Mouse (Mus musculus): ENCODE data around the gene Phf20.

Phf20 gene

DNA sequence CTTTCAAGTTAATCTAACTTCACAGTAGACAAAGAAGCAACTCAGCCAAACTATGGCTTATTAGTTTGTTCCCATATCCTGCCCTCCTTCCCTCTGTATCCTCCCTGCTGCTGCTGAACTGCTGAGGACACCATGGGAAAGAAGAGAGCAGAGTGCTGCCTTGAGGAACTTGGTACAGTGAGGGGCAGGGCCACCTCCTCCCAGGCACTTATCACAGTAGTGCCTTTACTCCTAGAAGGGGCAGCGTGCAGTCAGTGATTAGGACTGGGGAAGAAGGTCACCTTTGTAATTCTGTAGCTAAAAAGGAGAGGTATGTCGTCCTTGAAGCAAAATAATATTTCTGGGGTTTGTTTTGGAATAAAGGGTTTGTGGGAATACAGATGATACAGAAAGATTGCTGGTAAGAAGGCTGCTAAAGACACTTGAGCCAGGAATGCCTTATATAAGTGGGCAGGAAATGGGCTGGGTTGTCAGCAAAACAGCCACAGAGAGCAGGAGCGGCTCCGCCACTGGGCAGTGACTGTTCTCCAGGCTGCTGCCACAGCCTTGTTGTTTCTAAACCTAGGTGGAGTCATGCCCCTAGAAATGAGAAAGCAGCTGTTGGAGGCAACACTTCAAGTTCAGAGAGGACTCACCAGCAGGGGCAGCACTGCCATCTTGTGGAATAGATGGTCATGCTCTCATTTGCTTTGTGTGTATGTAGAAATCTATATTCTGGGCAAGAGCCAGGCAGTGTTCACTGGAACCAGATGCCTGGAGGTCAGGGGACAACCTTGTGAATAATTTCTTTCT is 82.2 kb downstream of the Phf20 start:
- peak; percentile 74 for DNase-seq

DNA sequence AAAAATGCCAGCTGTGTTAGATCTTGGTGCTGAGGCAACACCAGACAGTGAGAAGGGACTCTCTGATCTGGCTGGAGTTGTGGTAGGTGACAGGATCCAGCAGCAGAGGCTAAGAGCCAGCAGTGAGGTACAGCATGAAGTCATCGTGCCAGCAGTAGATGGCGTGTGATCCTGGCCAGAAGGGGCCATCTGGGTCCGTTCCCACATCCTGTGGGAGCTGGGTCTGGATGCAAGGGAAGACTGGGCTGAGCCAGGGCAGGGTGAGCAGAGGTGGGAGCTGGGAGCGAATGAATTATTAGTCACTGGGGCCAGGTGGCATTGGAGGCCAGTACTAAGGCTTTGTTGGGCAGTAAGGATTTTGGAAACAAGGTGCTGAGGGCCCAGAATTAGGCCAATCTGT is 85.0 kb downstream of the Phf20 start:
- DNase-seq, result no peak

DNA sequence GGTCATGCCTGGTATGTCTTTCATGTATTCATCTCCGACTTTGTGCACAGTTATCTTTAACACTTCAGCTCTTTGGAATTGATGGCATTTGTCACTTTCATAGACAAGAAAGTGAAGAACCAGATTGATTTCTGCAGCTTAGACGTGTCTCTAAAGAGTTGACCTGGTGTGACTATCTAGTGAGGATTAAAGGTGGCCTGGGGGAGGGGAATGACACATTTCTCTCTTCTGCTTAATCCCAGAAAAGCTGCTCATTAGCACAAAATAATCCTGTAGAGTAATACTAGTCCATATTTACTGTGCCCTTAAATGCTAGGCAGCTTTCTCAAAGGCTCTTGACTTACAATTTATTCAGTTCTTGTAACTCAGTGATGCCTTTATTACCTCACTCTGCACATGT is 88.9 kb downstream of the Phf20 start:
- DNase-seq, result no peak

DNA sequence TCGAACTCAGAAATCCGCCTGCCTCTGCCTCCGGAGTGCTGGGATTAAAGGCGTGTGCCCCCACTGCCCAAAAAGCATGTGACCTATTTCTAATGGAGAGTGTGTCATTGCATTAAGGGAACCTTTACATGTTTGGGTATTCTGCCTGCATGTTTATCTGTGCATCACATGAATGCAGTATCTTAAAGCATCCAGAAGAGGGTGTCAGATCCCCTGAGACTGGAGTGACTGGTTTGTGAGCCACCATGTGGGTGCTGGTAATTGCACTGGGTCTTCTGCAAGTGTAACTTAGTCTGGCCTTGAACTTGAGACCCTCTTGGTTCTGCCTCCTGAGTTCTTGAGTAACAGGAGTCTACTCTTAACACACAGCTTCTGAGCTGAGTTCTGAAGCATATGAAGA is 90.5 kb downstream of the Phf20 start:
- DNase-seq, result no peak

DNA sequence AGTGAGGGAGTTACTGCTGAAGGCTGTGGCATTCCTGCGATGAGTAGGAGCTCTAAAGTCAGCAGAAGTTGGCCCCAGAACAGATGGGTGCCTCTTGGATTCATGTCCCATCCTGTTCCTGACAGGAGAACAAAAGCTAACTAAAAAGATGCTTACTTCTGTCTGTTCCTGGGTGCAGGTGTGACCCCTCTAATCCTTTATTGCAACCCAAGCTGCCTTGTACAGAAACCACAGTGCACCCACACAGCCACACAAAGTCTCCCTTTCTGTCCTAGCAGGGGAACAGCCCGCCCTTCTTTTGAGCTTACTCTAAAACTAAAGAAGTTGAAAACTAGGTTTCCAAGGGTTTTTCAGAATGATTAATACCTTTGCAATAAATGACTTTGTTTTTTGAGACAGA is 92.0 kb downstream of the Phf20 start:
- DNase-seq, result no peak

DNA sequence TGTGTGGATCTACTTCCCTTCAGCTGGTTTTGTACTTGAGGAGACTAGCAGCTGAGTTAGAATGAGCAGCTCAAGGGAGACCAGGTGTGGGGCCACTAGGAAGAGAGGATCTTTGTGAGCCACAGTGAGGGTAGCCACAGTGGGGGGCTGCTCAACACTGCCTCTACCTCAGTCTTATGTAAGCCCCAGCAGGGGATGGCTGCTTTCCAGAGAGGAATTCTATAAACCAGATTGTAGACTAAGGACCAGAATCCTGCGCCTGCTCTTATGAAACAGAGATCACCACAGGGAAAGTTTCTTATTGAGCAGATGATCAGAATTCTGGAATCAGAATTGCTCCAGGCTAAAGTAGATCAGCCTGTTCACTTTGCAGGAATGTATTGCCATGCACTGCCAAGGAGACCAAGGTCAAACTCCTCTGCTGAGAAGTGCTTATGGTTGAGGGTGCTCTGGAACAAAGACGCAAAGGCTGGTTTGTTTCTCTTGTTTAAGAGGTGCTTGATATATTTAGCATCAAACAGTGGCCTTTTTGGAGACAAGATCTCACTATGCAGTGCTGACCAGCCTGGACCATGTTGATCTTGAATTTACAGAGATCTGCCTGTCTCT is 93.4 kb downstream of the Phf20 start:
- DNase-seq, result no peak

DNA sequence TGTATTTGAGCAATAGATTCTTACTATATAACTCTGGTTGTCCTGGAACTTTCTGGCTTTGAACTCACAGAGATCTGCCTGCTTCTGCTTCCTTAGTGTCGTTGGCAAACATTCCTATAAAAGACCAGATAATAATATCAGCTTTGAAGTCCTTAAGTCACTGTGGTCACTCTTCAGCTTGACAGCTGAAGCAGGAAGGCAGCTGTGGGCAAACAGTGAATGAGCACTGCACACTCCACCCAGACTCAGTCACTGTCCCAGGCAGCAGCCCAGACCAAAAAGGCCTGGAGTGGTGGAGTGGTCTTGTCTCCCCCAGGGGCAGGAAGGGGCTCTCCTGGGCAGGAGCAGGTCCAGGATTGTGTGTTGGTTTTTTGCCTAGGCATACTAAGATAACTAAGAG is 95.7 kb downstream of the Phf20 start:
- DNase-seq, result no peak

DNA sequence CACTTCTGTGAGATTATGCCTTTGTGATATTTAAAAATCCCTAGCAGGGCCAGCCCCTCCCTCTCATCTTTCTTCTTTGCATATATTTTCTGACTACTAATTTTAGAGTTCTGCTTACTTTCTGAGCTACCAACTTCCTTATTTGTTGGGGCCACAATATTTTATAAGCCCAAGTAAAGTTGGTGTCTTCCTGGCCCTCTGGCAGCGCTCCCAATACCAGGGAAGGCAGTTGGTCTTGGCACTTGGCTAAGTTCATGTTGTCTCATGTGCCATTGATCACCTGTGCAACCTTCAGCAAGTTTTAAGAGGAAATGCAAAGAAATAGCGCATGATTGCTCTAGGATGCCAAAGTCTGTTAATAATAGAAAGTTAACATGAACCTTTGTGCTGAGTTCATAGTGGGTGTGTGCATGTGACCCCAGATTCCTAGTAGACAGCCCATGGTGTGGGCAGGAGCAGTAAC is 99.4 kb downstream of the Phf20 start:
- DNase-seq, result no peak

DNA sequence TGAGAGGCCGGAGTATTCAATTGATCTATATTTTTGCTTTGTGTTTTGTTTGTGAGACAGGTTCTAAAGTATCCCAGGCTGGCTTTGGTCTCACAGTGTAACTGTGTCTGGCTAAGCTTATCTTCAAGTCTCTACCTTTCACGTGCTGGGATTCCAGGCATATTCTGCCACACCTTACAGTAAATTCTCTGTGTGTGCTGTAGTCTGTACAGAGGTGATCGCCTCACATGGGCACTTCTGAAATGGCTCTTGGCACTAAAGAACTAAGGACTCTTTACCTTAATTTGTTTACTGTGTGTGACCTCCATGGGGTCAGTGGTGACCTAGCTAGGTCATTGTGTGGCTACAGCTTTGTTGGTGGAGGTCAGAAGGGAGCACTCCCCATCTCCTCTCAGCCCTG is 99.9 kb downstream of the Phf20 start:
- no peak for DNase-seq

DNA sequence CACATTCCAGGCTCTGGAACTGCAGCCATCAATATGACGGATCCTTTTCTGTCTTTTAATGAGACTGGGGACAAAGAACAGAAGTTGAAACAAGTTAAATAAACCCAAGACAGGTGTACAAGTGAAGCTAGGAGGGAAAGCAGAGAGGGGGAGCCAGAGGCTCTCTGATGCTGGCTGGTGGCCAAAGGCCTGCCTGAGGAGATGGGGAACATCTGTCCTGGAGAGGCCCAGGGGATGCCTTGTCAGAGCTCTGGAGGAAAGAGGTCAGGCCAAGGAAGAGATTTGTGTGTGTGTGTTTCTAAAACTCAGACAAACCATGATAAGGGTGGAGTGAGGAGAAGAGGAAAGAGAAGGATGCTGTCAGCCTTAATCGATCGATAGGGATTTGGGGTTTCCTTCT is 101.4 kb downstream of the Phf20 start:
- DNase-seq, result no peak

DNA sequence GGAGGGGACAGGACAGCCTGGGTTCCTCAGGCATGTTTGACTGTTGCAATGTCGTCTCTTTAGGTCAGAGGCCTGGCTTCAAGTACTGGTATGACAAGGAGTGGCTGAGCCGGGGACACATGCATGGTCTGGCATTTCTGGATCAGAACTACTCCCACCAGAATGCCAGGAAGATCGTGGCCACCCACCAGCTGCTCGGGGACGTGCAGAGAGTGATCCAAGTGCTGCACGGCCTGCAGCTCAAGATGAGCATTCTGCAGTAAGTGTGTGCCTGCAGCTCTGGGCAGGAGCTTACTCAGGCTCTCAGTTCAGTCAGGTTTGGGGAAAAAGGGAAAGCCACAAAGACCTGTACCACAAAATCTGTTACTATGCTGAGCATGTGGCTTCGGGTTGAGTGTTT is 102.2 kb downstream of the Phf20 start:
- DNase-seq, result no peak

DNA sequence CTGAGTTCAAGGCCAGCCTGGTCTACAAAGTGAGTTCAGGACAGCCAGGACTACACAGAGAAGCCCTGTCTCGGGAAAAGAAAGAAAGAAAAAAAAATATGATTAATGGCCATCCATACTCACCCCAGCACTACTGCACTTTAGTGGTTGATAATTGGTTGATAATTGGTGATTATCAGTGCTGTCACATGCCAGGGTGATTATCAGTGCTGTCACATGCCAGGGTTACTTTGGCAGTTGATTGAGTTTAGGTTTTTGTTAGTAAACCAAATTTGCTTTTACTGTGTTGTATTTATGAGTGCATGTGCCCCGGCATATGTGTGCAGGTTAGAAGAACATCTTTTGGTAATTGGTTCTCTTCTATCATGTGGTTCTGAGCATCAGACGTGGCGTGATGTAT is 105.8 kb downstream of the Phf20 start:
- no peak for DNase-seq

DNA sequence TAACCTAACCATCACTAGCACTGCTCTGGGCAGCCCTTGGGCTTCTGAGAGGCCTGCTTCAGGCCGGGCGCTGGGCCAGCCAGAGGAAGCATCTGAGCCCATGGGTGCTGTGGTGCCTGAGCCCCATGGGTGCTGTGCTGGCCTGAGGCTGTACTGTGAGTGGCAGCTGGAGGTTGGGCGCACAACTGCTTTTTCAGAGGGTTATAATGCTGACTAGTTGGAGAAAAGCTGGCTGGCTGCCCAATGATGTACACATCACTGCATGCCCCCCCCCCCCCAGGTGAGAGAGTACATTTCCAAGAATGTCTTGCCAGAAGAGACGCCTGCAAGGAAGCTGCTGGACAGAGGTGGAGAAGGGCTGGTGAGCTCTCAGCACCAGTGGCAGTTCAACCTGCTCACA is 108.1 kb downstream of the Phf20 start:
- no peak for DNase-seq

DNA sequence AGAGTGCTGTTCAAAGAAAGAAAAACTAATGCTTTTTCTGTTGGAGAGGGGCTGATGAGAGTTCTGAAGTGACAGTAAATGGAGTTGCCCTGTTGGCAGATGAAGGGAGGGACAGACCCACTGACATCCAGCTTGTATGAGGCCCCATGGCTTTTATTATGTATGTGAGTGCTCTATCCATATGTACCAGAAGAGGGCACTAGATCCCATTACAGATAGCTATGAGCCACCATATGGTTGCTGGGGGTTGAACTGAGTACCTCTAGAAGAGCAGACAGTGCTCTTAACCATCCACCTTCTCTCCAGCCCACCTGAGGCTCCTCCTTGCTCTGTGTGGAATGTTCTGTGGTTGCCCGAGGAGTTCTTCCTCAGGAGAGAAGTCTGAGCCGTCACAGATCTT is 109.6 kb downstream of the Phf20 start:
- DNase-seq, result no peak

DNA sequence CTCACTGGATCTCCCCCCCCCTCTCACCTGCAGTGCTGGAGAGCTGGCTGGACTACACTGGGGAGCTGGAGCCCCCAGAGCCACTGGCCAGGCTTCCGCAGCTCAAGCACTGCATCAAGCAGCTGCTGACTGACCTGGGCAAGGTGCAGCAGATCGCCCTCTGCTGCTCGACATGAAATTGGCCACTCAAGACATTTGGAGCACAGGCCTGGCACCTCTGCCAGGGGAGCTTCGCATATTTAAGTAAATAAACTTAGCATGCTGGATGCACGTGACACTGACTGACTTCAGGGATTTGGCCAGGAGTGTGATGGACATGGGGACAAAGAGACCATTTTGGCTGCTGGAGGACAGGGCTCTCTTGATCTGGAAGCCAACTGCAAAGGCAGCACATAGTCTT is 111.0 kb downstream of the Phf20 start:
- DNase-seq, result no peak

DNA sequence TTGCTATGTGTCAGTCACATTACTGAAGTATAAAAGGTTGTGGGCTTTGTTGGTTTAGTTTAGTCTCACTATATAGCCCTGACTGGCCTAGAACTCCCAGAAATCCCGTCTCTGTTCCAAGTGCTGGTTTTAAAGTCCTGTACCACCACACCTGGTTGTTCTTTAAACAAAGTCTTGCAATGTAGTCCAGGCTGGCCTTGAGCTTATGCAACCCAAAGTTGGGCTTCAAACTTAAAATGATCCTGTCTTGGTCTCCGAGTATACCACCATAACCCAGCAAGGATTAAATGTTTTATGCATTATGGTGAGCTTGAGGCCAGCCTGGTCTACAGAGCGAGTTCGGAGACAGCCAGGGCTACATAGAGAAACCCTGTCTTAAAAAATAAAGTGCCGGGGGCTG is 113.7 kb downstream of the Phf20 start:
- DNase-seq, result no peak

DNA sequence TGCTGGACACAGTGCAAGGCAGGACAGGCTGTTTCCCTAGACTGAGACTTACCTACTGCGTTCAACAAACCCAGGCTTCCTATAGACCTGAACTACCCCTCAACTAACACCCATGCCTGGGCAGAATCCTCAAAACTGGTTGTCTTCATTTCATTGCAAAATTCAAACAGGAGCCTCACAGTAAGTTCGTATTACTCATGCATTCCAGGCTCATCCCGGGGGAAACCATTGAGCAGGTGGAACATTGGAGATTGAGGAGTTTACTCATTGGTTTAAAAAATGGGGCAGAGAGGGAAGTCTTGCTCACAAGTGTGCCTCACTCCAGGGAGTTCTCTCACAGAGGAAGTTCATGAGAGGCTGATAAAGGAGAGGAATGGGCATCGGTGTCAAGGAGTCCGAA is 114.2 kb downstream of the Phf20 start:
- DNase-seq, result no peak

DNA sequence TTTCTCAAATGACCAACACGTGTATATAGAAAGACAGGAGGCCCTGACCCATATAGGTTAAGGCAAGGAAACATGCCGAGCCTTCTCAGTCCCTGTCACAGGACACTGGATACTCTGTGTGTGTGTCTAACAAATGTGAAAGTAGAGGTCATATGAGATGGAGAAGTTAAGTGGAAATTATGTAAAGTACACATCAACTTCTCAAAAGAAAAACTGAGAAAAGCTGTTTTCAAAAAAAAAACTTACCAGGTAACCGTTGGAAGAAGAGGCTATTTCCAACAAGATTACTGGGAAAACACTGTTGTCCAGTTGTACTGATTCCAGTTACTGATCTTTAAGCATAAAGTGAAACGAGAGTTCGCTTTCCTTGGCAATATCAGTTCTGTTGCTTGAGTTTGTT is 114.7 kb downstream of the Phf20 start:
- no peak for DNase-seq

DNA sequence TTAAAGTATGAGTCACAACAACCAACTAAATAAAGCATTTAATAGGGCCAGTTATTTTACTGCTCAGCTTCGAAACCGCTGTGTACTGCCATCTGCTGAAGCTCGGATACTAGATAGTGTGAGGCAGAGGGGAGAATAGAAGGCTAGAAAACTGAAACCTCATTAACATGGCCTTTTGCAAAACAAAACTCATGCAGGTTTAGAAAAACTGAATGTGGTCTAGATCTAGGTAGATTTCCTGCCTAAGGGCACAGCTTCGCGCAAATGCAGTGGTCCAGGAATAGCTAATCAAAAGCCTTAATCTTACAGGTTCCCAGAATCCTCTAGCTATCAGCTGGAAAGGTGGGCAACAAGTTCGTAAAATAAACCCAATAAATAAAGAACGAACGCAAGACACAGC is 115.2 kb downstream of the Phf20 start:
- DNase-seq, result no peak

DNA sequence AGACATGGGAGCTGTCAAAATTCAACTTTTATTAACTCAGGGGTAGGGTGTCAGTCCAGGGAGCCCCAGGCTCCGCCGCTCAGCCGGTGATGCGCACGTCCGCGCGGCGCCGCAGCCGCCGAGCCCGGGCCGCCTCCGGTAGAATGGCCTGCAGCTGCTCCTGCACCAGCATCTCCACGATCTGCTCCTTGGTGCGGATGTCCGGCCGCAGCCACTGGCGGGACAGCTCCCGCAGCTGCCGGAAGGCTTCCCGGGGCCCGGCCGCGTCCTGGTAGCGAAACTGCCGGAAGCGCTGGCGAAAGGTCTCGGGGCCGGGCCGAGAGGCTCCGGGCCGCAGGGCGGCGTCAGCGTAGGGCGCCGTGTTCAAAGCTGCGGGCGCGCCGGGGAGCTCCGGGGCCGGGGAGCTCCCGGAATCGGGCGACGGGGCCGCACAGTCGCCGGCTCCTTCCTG is 115.6 kb downstream of the Phf20 start:
- peak; percentile 50 for DNase-seq

DNA sequence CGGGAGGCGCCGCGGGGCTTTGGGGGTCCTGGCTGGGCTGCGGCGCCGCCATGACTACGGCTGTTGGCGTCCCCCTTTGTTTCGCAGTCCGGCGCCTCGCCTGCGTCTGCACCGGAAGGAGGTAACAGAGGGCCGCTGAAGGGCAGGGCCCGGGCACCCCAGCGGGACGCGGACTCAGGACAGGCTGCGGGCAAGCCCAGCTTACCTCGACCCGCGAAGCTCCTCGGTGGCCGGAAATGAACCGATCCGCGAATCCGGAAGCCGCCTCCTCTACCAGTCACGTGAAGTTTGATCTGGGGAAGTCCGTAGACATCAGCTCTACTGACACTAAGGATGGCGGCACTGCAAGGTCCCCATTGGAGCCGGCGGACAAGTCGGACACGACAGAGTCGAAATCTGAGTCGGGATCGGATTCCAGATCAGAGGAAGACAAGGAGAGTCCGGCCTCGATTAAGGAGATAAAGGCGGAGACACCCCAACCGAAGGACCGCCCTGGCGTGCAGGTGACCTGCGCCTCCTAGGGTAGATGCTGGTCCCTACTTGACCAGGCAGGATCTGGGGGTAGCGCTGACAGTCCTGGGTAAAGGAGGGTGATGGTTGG is 116.1 kb downstream of the Phf20 start, which contains the start of the genes Cnbd2 and Scand1:
Gene Cnbd2 (plus strand): TSS at position 3 of the 601 bp plus-strand sequence.
Gene Scand1 (minus strand): TSS at position 408 of the 601 bp plus-strand sequence.
- peak; percentile 73 for DNase-seq

DNA sequence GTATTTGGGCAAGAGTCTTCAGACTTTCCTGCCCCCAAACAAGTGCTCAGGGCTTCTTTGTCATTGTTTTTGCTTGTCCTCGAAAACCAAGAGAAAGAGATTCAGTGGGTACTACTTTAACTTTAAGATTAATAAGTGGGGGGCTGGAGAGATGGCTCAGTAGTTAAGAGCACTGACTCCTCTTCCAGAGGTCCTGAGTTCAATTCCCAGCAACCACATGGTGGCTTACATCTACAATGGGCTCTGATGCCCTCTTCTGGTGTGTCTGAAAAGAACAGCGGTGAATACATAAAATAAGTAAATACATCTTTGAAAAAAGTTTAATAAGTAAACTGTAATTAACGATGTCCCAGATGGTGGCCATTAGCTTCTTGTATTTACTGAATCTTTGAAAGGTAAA is 116.9 kb downstream of the Phf20 start:
- DNase-seq, result no peak

DNA sequence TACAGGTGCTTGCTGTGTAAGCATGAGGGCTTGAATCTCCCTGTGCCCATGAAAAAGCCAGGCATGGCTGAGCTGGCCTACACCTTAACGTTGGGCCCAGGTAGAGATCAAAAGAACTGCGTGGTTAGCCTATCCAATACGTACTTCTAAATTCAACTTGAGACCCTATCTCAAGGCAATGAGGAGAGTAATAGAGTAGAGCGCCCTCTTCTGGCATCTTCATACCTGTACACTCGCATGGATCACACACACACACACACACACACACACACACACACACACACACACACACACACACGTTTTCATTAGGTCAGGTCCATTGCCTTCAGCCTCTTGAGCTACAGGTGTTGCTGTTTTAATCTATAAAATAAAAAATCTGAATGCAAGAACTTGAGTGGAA is 118.5 kb downstream of the Phf20 start:
- no peak for DNase-seq

DNA sequence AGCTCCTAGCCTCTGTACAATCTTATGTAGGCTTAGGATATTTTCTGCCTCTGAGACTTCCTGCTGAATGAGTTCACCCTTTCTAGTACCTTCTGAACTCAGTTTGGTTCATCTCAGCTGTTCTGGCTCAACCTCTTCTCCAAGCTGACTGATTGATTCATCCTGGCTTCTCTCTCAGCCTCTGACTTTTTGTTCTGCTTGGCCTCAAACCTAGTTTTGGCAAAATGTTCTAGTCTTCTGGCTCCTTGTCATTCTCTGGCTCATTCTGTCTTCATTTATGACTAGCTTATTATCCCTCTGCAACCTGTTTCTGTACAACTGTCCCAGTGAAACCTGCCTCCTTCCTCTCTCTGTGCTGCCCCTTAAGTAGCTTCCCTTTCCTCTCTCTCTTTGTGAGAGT is 122.2 kb downstream of the Phf20 start:
- no peak for DNase-seq

Data from right cerebral cortex, postnatal 4 days (tissue).